Mouse (Mus musculus) olfactory bulb, adult 2 months (tissue): ENCODE results near the gene Drosha. TPM values are rescaled to one million over a fixed set of nuclear protein-coding genes. Genes with fewer than 3 reads are reported as not detected.

ENCODE experiments used
- H3K27ac ChIP-seq: fragments of 200-500 bp; 2 replicates; pipeline ENCODE4 v1.5.1; 2012; ENCODE audit warnings: low read depth, low read length; ENCODE audit not compliant: insufficient read depth
- H3K4me1 ChIP-seq: fragments of 200-500 bp; 2 replicates; pipeline ENCODE4 v1.6.1; 2012; ENCODE audit warnings: low read length; ENCODE audit not compliant: control insufficient read depth, insufficient read depth
- H3K4me3 ChIP-seq: fragments of 200-500 bp; 2 replicates; pipeline ENCODE4 v1.5.1; 2012; ENCODE audit warnings: mild to moderate bottlenecking, low read depth, low read length, moderate library complexity; ENCODE audit not compliant: insufficient read depth
- CTCF ChIP-seq: fragments of 200-500 bp; IDR thresholded peaks from 2 replicates; pipeline ENCODE4 v1.5.1; 2012; ENCODE audit warnings: low read depth, mild to moderate bottlenecking, low read length, moderate library complexity; ENCODE audit not compliant: insufficient read depth
- POLR2A ChIP-seq: fragments of 200-500 bp; IDR thresholded peaks from 2 replicates; pipeline ENCODE4 v1.6.1; 2012; ENCODE audit warnings: mild to moderate bottlenecking, low read depth, low read length, moderate library complexity; ENCODE audit not compliant: insufficient read depth
- WGBS: fragments of 180-500 bp; shearing (Covaris S2); methylation state at CpG from one replicate; pipeline ENCODE4 v1.1.7; 2018; 5-methylcytosine and 5-hydroxymethylcytosine counted together
- polyA plus RNA-seq: library from polyadenylated mRNA; stranded (reverse); fragments of >200 nt; gene quantifications from 2 replicates; pipeline ENCODE4 v1.2.4, GENCODE M21; 2012; ENCODE audit warnings: low replicate concordance; ENCODE audit not compliant: missing spikeins, insufficient read depth, insufficient read length

Drosha gene
- polyA plus RNA-seq, 1 experiment, result not detected

GRCm38 (mm10) chr15:12875442-12876176 is 51.0 kb downstream of the Drosha start:
- 53% methylated on average over 18 of the region's 18 CpGs for WGBS
- Histone ChIP-seq H3K27ac (no peak overlapping the region), H3K4me3 (no peak overlapping the region), H3K4me1 (no peaks in the 10 kb centered on the region; the same call in 1 of the 2 replicates)
- TF ChIP-seq CTCF (no peak), POLR2A (no peak)

DNA sequence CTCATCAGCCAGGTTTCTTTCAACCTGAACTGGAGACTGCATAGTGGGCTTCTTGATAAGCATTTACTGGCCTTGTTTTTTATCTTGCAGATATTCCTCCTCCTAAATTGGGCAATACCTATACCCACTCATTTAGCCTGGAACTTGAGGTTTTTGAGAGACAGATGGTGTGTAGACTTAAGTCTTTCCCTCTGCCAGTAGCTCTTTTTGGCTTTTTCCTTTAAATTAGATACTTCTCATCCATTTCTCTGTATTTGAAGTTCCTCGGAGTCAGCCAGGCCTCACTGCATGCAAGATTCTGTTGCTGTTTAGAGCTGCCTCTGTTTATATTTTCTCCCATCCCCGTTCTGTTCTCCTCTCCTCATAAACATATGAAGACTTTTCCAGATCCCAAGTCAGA is 51.7 kb downstream of the Drosha start:
- no peak for TF ChIP-seq POLR2A
- TF ChIP-seq CTCF, result no peak
- H3K4me3 ChIP-seq, result no peak overlapping the region
- WGBS, result 90% methylated on average over 2 of the region's 2 CpGs
- no peak overlapping the region for H3K27ac ChIP-seq
- H3K4me1 ChIP-seq, result no peaks in the 10 kb centered on the region; the same call in 1 of the 2 replicates

DNA sequence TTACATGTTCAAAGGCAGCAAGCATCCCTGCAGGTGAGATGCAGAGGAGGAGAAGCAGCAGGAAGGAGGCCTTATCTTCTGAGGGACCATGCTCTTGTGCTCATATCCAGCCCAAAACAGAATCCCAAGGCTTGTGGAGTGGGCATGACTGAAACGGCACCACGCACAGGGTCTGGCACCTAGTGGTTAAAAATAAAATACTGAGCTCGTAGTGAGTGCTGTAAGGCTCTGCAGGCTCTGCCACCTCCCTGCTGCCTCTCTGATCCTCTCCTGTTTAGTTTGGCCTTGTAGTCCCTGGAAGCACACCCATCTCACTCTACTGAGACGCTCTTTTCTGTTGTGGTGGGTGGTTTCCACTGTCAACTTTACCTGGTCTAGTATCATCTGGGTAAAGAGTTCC is 52.3 kb downstream of the Drosha start:
- no peak overlapping the region for H3K4me3 ChIP-seq
- WGBS, result 80% methylated on average over 4 of the region's 4 CpGs
- TF ChIP-seq POLR2A (no peak), CTCF (no peak)
- no peak overlapping the region for H3K27ac ChIP-seq
- no peaks in the 10 kb centered on the region; the same call in 1 of the 2 replicates for H3K4me1 ChIP-seq

GRCm38 (mm10) chr15:12877934-12878333 is 53.3 kb downstream of the Drosha start:
- no peaks in the 10 kb centered on the region; the same call in 1 of the 2 replicates for H3K4me1 ChIP-seq
- TF ChIP-seq CTCF (no peak), POLR2A (no peak)
- H3K4me3 ChIP-seq, result no peak overlapping the region
- H3K27ac ChIP-seq, result no peak overlapping the region
- WGBS, result 67% methylated on average over 12 of the region's 12 CpGs

- H3K27ac ChIP-seq, result no peak overlapping the region
- WGBS, result 84% methylated on average over 9 of the region's 9 CpGs
- TF ChIP-seq POLR2A (no peak), CTCF (no peak)
- H3K4me1 ChIP-seq, result no peaks in the 10 kb centered on the region; the same call in 1 of the 2 replicates
- no peak overlapping the region for H3K4me3 ChIP-seq
Observed at GRCm38 (mm10) chr15:12878581-12878980, 54.0 kb downstream of the Drosha start.

GRCm38 (mm10) chr15:12879937-12880336 is 55.3 kb downstream of the Drosha start:
- no peak for TF ChIP-seq POLR2A
- TF ChIP-seq CTCF, result no peak
- 96% methylated on average over 8 of the region's 8 CpGs for WGBS

DNA sequence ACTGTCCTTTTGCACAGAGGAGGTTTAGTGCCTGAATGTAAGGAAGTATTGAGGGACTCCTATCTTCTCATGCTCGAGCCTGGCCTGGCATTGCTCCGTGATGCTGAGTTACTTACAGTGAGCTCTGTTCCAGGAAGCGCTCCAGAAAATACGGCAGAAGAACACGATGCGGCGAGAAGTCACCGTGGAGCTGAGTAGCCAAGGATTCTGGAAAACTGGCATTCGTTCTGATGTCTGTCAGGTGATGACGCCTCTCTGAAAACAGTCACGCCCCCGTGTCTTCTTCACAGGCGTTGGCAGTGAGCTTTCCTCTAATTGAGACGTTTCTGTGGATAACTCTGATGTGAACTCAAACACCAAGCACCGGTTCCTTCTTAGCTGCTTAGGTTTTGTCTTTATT is 60.2 kb downstream of the Drosha start:
- H3K4me1 ChIP-seq, result peaks cover 5% of the 10 kb centered on the region; the same call in 1 of the 2 replicates
- WGBS, result 46% methylated on average over 15 of the region's 15 CpGs
- H3K4me3 ChIP-seq, result no peak overlapping the region
- H3K27ac ChIP-seq, result peak overlapping the region; percentile 63
- TF ChIP-seq POLR2A, result no peak
- no peak for TF ChIP-seq CTCF

More at GRCm38 (mm10) chr15:12879937-12880336, 55.3 kb downstream of the Drosha start:
- peaks cover 3% of the 10 kb centered on the region; the same call in 1 of the 2 replicates for H3K4me1 ChIP-seq
- H3K27ac ChIP-seq, result no peak overlapping the region
- no peak overlapping the region for H3K4me3 ChIP-seq

DNA sequence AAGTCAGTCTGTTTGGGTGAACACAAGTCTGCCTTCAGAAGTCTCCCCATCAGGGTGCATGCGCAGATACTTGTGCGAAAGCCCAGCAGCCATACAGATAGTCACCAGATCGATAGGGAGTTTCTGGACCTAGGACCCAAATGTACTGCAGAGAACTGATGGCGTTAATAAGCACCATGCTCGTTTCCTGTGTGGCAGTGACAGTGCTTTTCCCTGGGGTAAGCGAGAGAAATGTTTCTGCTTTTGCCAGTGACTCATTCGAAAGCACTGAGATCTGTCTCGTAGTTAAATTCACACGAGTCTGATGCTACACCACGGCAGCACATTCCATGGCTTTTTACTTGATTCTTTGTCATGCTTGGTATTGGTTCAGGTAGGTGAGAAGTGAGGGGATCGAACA is 60.7 kb downstream of the Drosha start:
- Histone ChIP-seq H3K4me1 (peaks cover 5% of the 10 kb centered on the region; the same call in 1 of the 2 replicates), H3K27ac (peak overlapping the region; percentile 63), H3K4me3 (no peak overlapping the region)
- WGBS, result 44% methylated on average over 11 of the region's 11 CpGs
- TF ChIP-seq CTCF, result no peak
- TF ChIP-seq POLR2A, result no peak

DNA sequence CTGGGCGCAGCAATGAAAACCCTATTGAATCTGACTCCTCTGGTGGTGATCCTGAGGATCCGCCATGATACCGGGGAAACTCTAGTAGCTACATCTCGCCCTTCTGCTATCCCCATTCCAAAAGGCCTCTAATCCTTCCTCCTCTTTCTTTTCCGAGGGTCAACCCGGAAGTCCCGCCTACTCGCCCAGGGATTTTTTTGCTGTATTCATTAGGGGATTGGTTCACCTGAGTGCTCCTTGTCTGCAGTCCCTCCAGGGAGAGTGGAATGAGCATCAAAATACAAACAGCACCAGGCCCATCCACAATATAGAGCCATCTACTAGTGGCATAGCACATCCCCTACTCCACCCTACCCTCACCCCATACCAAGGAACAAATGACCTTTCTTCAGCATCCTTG is 62.6 kb downstream of the Drosha start:
- Histone ChIP-seq H3K4me1 (peaks cover 5% of the 10 kb centered on the region; the same call in 1 of the 2 replicates), H3K4me3 (no peak overlapping the region), H3K27ac (no peak overlapping the region)
- no peak for TF ChIP-seq POLR2A
- TF ChIP-seq CTCF, result no peak
- 90% methylated on average over 8 of the region's 8 CpGs for WGBS
